Mouse (Mus musculus) heart, postnatal 0 days (tissue): ENCODE measurements around the gene Rfx2. TPM values are rescaled to one million over a fixed set of nuclear protein-coding genes. Genes with fewer than 3 reads are reported as not detected.
A peak's percentile ranks its signal among the peaks of the same experiment; 100 is the strongest.

ENCODE experiments used
- ATAC-seq: fragments of 200-750 bp; cut with Nextera tagmentation; 2 replicates; pipeline ENCODE4 v1.8.0; 2017; ENCODE audit warnings: low read depth, moderate number of reproducible peaks, moderate library complexity; ENCODE audit not compliant: insufficient read depth
- DNase-seq: peaks from one replicate; pipeline ENCODE4 v3.0.0-alpha.2; 2016; ENCODE audit warnings: low spot score
- H3K27ac ChIP-seq: fragments of 300-500 bp; sonication (generic); 2 replicates; pipeline ENCODE4 v1.5.1; 2014; ENCODE audit warnings: low read depth, mild to moderate bottlenecking
- H3K27me3 ChIP-seq: fragments of 300-500 bp; sonication (generic); 2 replicates; pipeline ENCODE4 v1.6.1; 2014; ENCODE audit warnings: low read length, mixed read lengths; ENCODE audit not compliant: control insufficient read depth, insufficient read depth
- H3K36me3 ChIP-seq: fragments of 300-500 bp; sonication (generic); replicated peaks from 2 replicates; pipeline ENCODE4 v1.6.1; 2014; ENCODE audit warnings: low read length, mixed read lengths; ENCODE audit not compliant: control insufficient read depth, insufficient read depth
- H3K4me1 ChIP-seq: fragments of 300-500 bp; sonication (generic); 2 replicates; pipeline ENCODE4 v1.6.1; 2014; ENCODE audit warnings: antibody characterized with exemption; ENCODE audit not compliant: control insufficient read depth, insufficient read depth
- H3K4me2 ChIP-seq: fragments of 300-500 bp; sonication (generic); 2 replicates; pipeline ENCODE4 v1.6.1; 2014; ENCODE audit warnings: low read depth, mild to moderate bottlenecking, low read length, moderate library complexity
- H3K4me3 ChIP-seq: fragments of 300-500 bp; sonication (generic); 2 replicates; pipeline ENCODE4 v1.5.1; 2014; ENCODE audit warnings: low read depth, low read length
- H3K9ac ChIP-seq: fragments of 300-500 bp; sonication (generic); replicated peaks from 2 replicates; pipeline ENCODE4 v1.6.1; 2014; ENCODE audit warnings: low read depth, low read length, mixed read lengths
- H3K9me3 ChIP-seq: fragments of 300-500 bp; sonication (generic); replicated peaks from 2 replicates; pipeline ENCODE4 v1.6.1; 2016; ENCODE audit warnings: low read length; ENCODE audit not compliant: control insufficient read depth
- CTCF ChIP-seq: IDR thresholded peaks from 2 replicates; pipeline ENCODE4 v1.5.1; 2016; ENCODE audit warnings: antibody characterized with exemption, control low read depth, low read depth
- EP300 ChIP-seq: IDR thresholded peaks from 2 replicates; pipeline ENCODE4 v1.6.1; 2016; ENCODE audit warnings: antibody characterized with exemption, low read depth
- WGBS: fragments of 180-500 bp; shearing (Covaris S2); extraction: QIAGEN DNeasy Blood & Tissue Kit; methylation state at CpG from one replicate; pipeline ENCODE4 v1.1.7; 2014; 5-methylcytosine and 5-hydroxymethylcytosine counted together
- polyA plus RNA-seq: library from polyadenylated mRNA; unstranded; fragments of >200 nt; fragmentation: Nextera tagmentation; extraction: Ambion mirVana; gene quantifications from 2 replicates; pipeline ENCODE4 v1.2.1, GENCODE M21; 2015
- total RNA-seq: library from RNA; depleted of rRNA; stranded (reverse); fragments of >200 nt; gene quantifications from 2 replicates; pipeline ENCODE4 v1.2.3, GENCODE M21; 2014; ENCODE audit warnings: low replicate concordance

Gene Rfx2
- total and polyA plus RNA-seq, 2 experiments from 2014 or later = 3.5 to 17.9 TPM

DNA sequence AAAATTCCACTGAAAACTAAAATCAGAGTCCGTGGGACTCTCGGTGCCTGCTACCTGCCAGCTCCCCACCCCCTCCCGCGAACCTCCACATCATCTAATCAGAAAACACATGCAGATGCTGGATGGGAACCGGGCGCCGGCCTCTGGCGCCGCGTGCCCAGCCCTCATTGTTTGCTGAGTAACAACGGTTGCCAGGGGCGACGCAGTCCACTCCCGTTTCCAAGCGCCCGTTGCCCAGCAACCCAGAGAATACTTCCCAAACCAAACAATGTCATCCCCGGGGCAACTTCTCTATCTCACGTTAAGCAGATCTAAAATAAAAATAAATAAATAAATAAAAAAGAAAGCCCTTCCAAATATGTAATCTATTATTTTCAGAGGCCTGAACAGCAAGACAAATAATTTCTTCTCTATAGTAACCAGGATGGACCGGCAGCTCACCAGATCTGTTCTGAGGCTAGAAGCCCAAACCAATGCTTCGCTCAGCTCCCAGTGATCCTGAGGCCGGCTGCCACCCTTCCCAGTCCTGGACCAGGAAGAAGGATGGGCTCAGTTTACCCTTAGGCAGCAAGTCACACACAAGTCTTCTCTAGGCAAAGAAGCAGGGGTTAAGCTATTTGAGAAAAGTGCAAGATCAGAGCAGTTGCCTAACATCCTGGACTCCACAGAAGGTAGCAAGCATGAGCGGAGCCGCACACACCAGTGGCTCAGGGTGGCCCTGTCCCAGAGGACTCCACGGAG is 16.3 kb downstream of the Rfx2 start:
- peak; percentile 59 for ATAC-seq
- peak overlapping the region; percentile 64 for H3K27ac ChIP-seq
- peaks cover 28% of the 10 kb centered on the region for H3K4me1 ChIP-seq
- no peak for TF ChIP-seq EP300
- no peak for TF ChIP-seq CTCF
- no peak overlapping the region for H3K4me3 ChIP-seq
- H3K36me3 ChIP-seq = no peaks in the 10 kb centered on the region
- peak; percentile 88 for DNase-seq
- WGBS = 14% methylated on average over 24 of the region's 24 CpGs
- H3K27me3 ChIP-seq = no peaks in the 10 kb centered on the region
- no peak overlapping the region for H3K9ac ChIP-seq
- no peak overlapping the region for H3K4me2 ChIP-seq
- H3K9me3 ChIP-seq = no peaks in the 10 kb centered on the region

DNA sequence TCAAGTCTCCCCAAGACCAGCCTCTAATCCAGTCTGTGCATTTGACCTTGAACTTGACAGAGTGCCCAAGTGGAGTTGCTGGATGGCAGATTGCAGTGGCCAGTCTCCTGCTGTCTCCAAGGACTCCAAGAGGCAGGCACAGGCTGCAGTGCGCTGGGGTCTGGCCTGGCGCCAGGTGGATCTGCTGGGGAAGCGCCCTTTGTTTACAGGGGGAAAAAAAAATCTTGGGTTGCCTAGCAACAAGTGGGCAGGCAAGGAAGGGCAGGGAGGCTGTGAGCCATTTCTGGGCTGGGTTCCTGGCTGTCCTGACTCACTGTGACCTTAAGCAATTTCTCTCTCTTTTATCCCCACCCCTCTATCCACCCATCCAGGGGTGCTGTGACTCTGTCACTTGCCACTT is 20.6 kb downstream of the Rfx2 start:
- ATAC-seq = peak; percentile 89

DNA sequence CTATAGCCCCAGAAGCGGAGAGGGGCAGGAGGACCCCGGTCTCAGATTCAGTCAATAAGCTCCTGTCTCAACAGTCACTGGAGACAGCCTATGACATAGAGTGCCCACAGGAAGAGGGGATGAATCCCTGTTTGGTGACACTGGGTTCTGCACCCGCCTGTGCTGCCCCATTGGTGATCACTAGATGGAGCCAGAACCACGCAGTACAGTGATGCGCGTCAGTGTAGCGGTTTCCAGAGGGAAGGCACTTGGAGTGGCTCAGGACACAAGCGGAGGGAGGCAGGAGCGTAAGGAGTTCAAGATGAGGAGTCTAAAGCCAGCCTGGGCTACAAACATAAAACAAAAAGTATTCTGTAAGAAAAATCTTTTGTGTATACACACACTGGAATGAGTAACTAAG is 22.3 kb downstream of the Rfx2 start:
- Histone ChIP-seq H3K4me3 (no peak overlapping the region), H3K9ac (no peak overlapping the region), H3K36me3 (no peaks in the 10 kb centered on the region), H3K9me3 (no peaks in the 10 kb centered on the region), H3K27ac (no peak overlapping the region), H3K4me2 (no peak overlapping the region), H3K4me1 (peaks cover 18% of the 10 kb centered on the region), H3K27me3 (no peaks in the 10 kb centered on the region)
- peak; percentile 99 for TF ChIP-seq CTCF
- no peak for TF ChIP-seq EP300
- ATAC-seq (peak; percentile 70), DNase-seq (peak; percentile 85)
- 10% methylated on average over 9 of the region's 9 CpGs for WGBS

More for the DNA sequence above, 20.6 kb downstream of the Rfx2 start:
- no peak overlapping the region for H3K4me2 ChIP-seq
- no peaks in the 10 kb centered on the region for H3K36me3 ChIP-seq
- H3K27ac ChIP-seq = peak overlapping the region; percentile 94
- no peak for TF ChIP-seq CTCF
- peak; percentile 67; the same call in 1 of the 2 replicates for TF ChIP-seq EP300
- peak; percentile 96 for DNase-seq
- no peak overlapping the region for H3K4me3 ChIP-seq
- no peak overlapping the region for H3K9ac ChIP-seq
- peaks cover 25% of the 10 kb centered on the region for H3K4me1 ChIP-seq
- no peaks in the 10 kb centered on the region for H3K27me3 ChIP-seq
- no peaks in the 10 kb centered on the region for H3K9me3 ChIP-seq
- WGBS = 0% methylated on average over 3 of the region's 3 CpGs

DNA sequence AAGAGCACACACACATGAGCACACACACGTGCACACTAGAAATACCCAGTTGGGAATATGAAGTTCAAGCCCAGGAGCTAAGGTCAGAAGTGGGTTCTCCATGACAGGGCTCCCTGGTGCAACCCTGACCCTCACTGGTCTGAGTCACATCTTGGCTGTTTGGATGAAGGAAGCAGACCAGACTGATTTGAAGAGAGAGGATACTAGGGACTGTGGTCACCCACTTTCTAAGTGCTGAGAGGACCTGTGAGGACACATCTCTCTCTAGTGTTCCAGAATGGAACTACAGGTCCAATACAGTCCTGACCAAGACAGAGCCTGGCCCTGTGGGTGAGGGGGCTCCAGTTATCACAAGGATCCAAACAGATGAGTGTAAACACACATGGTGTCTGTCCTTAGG is 25.0 kb downstream of the Rfx2 start:
- H3K4me2 ChIP-seq = no peak overlapping the region
- 92% methylated on average over 1 of the region's 1 CpGs for WGBS
- TF ChIP-seq CTCF (peak; percentile 55), EP300 (no peak)
- H3K4me1 ChIP-seq = peaks cover 13% of the 10 kb centered on the region
- no peaks in the 10 kb centered on the region for H3K9me3 ChIP-seq
- 0 out of 2 replicates have a peak, but pooled peaks cover 12% of the 10 kb centered on the region for H3K36me3 ChIP-seq
- H3K27me3 ChIP-seq = no peaks in the 10 kb centered on the region
- H3K27ac ChIP-seq = no peak overlapping the region
- ATAC-seq = no peak
- H3K9ac ChIP-seq = no peak overlapping the region
- DNase-seq = no peak
- no peak overlapping the region for H3K4me3 ChIP-seq

DNA sequence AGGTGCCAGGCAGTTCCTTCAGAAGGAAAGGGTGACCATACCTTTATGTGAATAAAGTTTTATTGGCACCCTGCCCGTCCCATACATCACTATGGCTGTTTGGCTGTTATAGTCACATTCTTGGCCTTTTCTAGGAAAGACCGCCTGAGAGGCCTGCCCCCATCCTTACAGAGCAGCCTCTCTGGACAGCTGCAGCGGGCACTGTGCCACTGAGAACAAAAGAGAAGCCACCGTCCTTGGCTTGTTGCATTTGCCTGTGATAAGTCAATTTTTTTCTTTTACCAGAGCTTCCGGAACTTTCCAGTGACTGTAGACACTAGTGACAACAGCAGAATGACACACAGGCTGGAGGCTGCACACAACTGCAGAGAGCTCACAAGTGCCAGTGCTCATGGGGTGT is 25.9 kb downstream of the Rfx2 start:
- Histone ChIP-seq H3K27me3 (no peaks in the 10 kb centered on the region), H3K4me1 (peaks cover 6% of the 10 kb centered on the region; the same call in 1 of the 2 replicates), H3K4me2 (no peak overlapping the region), H3K36me3 (0 out of 2 replicates have a peak, but pooled peaks cover 12% of the 10 kb centered on the region), H3K27ac (no peak overlapping the region), H3K4me3 (no peak overlapping the region), H3K9me3 (no peaks in the 10 kb centered on the region), H3K9ac (no peak overlapping the region)
- no peak for DNase-seq
- no peak for ATAC-seq
- 61% methylated on average over 5 of the region's 5 CpGs for WGBS
- TF ChIP-seq EP300 = no peak
- no peak for TF ChIP-seq CTCF

- H3K27me3 ChIP-seq = no peaks in the 10 kb centered on the region
- DNase-seq (no peak), ATAC-seq (no peak)
- no peak overlapping the region for H3K9ac ChIP-seq
- no peak overlapping the region for H3K4me3 ChIP-seq
- 0 out of 2 replicates have a peak, but pooled peaks cover 12% of the 10 kb centered on the region for H3K36me3 ChIP-seq
- H3K4me2 ChIP-seq = no peak overlapping the region
- H3K9me3 ChIP-seq = no peaks in the 10 kb centered on the region
- 77% methylated on average over 8 of the region's 8 CpGs for WGBS
- no peak overlapping the region for H3K27ac ChIP-seq
- H3K4me1 ChIP-seq = no peaks in the 10 kb centered on the region
- no peak for TF ChIP-seq CTCF
Measured at GRCm38 (mm10) chr17:56802065-56802464, 28.7 kb downstream of the Rfx2 start.
